23 mouse cellular contexts compared by ENCODE assay signal in the genomic region with DNA sequence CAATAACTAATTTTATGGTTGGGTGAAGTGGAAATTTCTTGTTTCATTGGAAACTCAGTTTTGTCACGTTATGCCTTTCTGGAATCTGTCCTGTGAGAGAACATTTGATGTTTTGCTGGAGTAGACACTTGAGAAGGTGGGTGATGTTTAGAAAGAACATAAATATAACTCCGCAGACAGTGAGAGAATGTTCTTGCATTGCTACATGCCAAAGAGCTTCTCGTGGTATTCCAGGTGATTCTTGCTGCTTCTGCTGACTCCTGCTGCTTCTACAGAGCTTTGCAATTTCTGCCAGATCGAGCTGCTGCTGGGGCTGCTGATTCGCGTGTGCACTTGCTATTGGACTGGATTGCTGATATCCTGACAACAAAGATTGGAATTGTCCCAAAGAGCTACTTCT. TPM values are rescaled to one million over a fixed set of nuclear protein-coding genes. Genes with fewer than 3 reads are reported as not detected.
"Had no signal": no experiment of that assay in that cellular context is flagged by ENCODE, and none has a peak within 500 bp of the region (broad histone marks: within the 10 kb centered on the region; RNA-seq: fewer than 3 reads in every experiment).

No protein-coding gene starts in this region.

- H3K9ac ChIP-seq: lung, embryonic 14.5 days; midbrain, embryonic 12.5 days; neural tube, embryonic 13.5 days; neural tube, embryonic 15.5 days; stomach, embryonic 15.5 days had no signal

- H3K27ac ChIP-seq: midbrain, embryonic 10.5 days; midbrain, embryonic 12.5 days; neural tube, embryonic 13.5 days; neural tube, embryonic 15.5 days; stomach, embryonic 15.5 days; stomach, postnatal 0 days had no signal

- H3K4me1 ChIP-seq: stomach, embryonic 15.5 days had no signal

- ATAC-seq: midbrain, embryonic 16.5 days had no signal

- H3K4me3 ChIP-seq: midbrain, embryonic 10.5 days; midbrain, embryonic 12.5 days; myocyte; neural tube, embryonic 13.5 days; neural tube, embryonic 15.5 days; stomach, embryonic 15.5 days had no signal

- DNase-seq: lung, adult 18-20 months; lung, embryonic 14.5 days; lung, postnatal 10 days; lung, postnatal 4 days; midbrain, embryonic 14.5 days; right cerebral cortex, postnatal 14 days; thymus, adult 18-20 months; thymus, postnatal 14 days; thymus, postnatal 36 days had no signal

- H3K4me2 ChIP-seq: lung, embryonic 14.5 days; midbrain, embryonic 12.5 days; neural tube, embryonic 13.5 days; neural tube, embryonic 15.5 days; stomach, embryonic 15.5 days had no signal

- H3K27me3 ChIP-seq: midbrain, embryonic 12.5 days; neural tube, embryonic 13.5 days; neural tube, embryonic 15.5 days; stomach, embryonic 15.5 days had no signal

- H3K9me3 ChIP-seq: neural tube, embryonic 15.5 days; stomach, embryonic 15.5 days had no signal

- H3K36me3 ChIP-seq: midbrain, embryonic 10.5 days; midbrain, embryonic 12.5 days; neural tube, embryonic 13.5 days; neural tube, embryonic 15.5 days; stomach, embryonic 15.5 days had no signal

RNA-seq across cellular contexts. Expression of a gene that starts 27.4 kb away (rescaled TPM):
- polyA plus RNA-seq: lung, embryonic 14.5 days; lung, embryonic 16.5 days; midbrain, embryonic 12.5 days; midbrain, embryonic 14.5 days; midbrain, embryonic 16.5 days; myocyte; neural tube, embryonic 11.5 days; neural tube, embryonic 13.5 days; spleen, adult 2 months had no signal

RNA-seq across cellular contexts. Expression of a gene that starts 46.2 kb away (rescaled TPM):
- total RNA-seq: megakaryocyte, adult 5-6 weeks; megakaryocyte-erythroid progenitor cell, adult 5-6 weeks had no signal
- polyA plus RNA-seq: liver, embryonic 16.5 days; midbrain, embryonic 10.5 days; myocyte; spleen, adult 2 months had no signal
